Mouse (Mus musculus) forebrain, embryonic 14.5 days (tissue): ENCODE measurements at regions not wholly inside any gene's neighbourhood (a gene's known extent, or its start where the extent isn't known, plus 50 kb on each side); places are given as distances from the start of the nearest gene placed in this dataset.

Source experiments
- ATAC-seq: fragments of 200-750 bp; cut with Nextera tagmentation; 2 replicates; pipeline ENCODE4 v1.8.0; 2017; ENCODE audit warnings: mild to moderate bottlenecking, moderate library complexity
- DNase-seq: peaks from one replicate; pipeline ENCODE4 v3.0.0-alpha.2; 2015; ENCODE audit warnings: low spot score
- H3K27ac ChIP-seq: fragments of 300-500 bp; sonication (generic); 2 replicates; pipeline ENCODE4 v1.5.1; 2014; ENCODE audit warnings: low read depth, mild to moderate bottlenecking, control low read depth, low read length, moderate library complexity
- H3K27me3 ChIP-seq: fragments of 300-500 bp; sonication (generic); replicated peaks from 2 replicates; pipeline ENCODE4 v1.6.1; 2014; ENCODE audit warnings: low read length, control low read depth, mixed read lengths; ENCODE audit not compliant: control insufficient read depth, insufficient read depth
- H3K36me3 ChIP-seq: fragments of 300-500 bp; sonication (generic); 2 replicates; pipeline ENCODE4 v1.6.1; 2014; ENCODE audit warnings: low read length, control low read depth; ENCODE audit not compliant: control insufficient read depth, insufficient read depth
- H3K4me1 ChIP-seq: fragments of 300-500 bp; sonication (generic); 2 replicates; pipeline ENCODE4 v1.6.1; 2014; ENCODE audit warnings: antibody characterized with exemption, low read length, control low read depth; ENCODE audit not compliant: control insufficient read depth, insufficient read depth
- H3K4me2 ChIP-seq: fragments of 300-500 bp; sonication (generic); 2 replicates; pipeline ENCODE4 v1.6.1; 2014; ENCODE audit warnings: mild to moderate bottlenecking, control low read depth, low read length
- H3K4me3 ChIP-seq: fragments of 300-500 bp; sonication (generic); 2 replicates; pipeline ENCODE4 v1.5.1; 2014; ENCODE audit warnings: low read depth, low read length, control low read depth
- H3K9ac ChIP-seq: fragments of 300-500 bp; sonication (generic); 2 replicates; pipeline ENCODE4 v1.6.1; 2014; ENCODE audit warnings: mild to moderate bottlenecking, low read length, control low read depth, moderate library complexity
- H3K9me3 ChIP-seq: fragments of 300-500 bp; sonication (generic); replicated peaks from 2 replicates; pipeline ENCODE4 v1.6.1; 2016; ENCODE audit warnings: low read length, control low read depth, mixed read lengths; ENCODE audit not compliant: control insufficient read depth
- WGBS: fragments of 180-500 bp; shearing (Covaris S2); extraction: QIAGEN DNeasy Blood & Tissue Kit; methylation state at CpG from one replicate; pipeline ENCODE4 v1.1.7; 2014; 5-methylcytosine and 5-hydroxymethylcytosine counted together

DNA sequence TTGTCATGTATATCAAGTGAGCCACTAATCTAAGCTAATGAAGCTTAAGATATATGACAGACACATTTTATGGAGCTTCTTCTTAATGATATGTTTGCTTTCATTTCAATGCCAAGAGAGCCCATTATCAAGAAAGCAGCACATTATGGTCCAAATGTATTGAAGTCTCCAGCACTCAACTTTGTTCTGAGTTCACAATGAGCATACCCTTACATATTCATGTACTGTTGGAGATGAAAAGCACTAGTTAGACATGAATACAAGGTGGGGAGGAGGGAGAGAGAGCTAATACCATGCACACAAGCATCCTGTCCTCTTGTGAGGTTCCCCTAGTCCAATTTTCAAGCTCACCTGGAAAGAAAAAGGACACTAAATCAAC is 241.3 kb downstream of the Car8 start:
- DNase-seq, result no peak
- Histone ChIP-seq H3K36me3 (no peaks in the 10 kb centered on the region), H3K4me3 (no peak overlapping the region), H3K27ac (no peak overlapping the region), H3K9ac (no peak overlapping the region), H3K4me2 (no peak overlapping the region), H3K27me3 (no peaks in the 10 kb centered on the region), H3K9me3 (no peaks in the 10 kb centered on the region), H3K4me1 (peaks cover 10% of the 10 kb centered on the region)
- peak; percentile 85 for ATAC-seq

GRCm38 (mm10) chr4:7996923-7997574 is 241.8 kb downstream of the Car8 start:
- peak; percentile 95 for ATAC-seq
- Histone ChIP-seq H3K27me3 (no peaks in the 10 kb centered on the region), H3K9ac (no peak overlapping the region), H3K36me3 (no peaks in the 10 kb centered on the region), H3K4me1 (peaks cover 10% of the 10 kb centered on the region), H3K4me2 (no peak overlapping the region), H3K9me3 (no peaks in the 10 kb centered on the region), H3K27ac (no peak overlapping the region), H3K4me3 (no peak overlapping the region)
- DNase-seq, result peak; percentile 71
- 1% methylated on average over 6 of the region's 6 CpGs for WGBS

GRCm38 (mm10) chr4:7992944-7993343 is 245.9 kb downstream of the Car8 start:
- no peak overlapping the region for H3K27ac ChIP-seq
- WGBS, result 67% methylated on average over 3 of the region's 3 CpGs
- H3K9ac ChIP-seq, result no peak overlapping the region
- no peaks in the 10 kb centered on the region for H3K9me3 ChIP-seq
- no peak for ATAC-seq
- H3K4me3 ChIP-seq, result no peak overlapping the region
- no peak overlapping the region for H3K4me2 ChIP-seq
- no peaks in the 10 kb centered on the region for H3K27me3 ChIP-seq
- no peaks in the 10 kb centered on the region for H3K36me3 ChIP-seq
- H3K4me1 ChIP-seq, result peaks cover 10% of the 10 kb centered on the region
- no peak for DNase-seq

GRCm38 (mm10) chr4:7987781-7988180 is 251.1 kb downstream of the Car8 start:
- DNase-seq (no peak), ATAC-seq (no peak)
- H3K27ac ChIP-seq, result no peak overlapping the region
- no peaks in the 10 kb centered on the region for H3K36me3 ChIP-seq
- H3K9me3 ChIP-seq, result no peaks in the 10 kb centered on the region
- H3K4me1 ChIP-seq, result no peaks in the 10 kb centered on the region
- no peaks in the 10 kb centered on the region for H3K27me3 ChIP-seq
- no peak overlapping the region for H3K9ac ChIP-seq
- WGBS, result 88% methylated on average over 1 of the region's 1 CpGs
- no peak overlapping the region for H3K4me2 ChIP-seq
- no peak overlapping the region for H3K4me3 ChIP-seq

GRCm38 (mm10) chr4:7987346-7987745 is 251.5 kb downstream of the Car8 start:
- Histone ChIP-seq H3K4me3 (no peak overlapping the region), H3K9me3 (no peaks in the 10 kb centered on the region), H3K9ac (no peak overlapping the region), H3K4me1 (no peaks in the 10 kb centered on the region), H3K4me2 (no peak overlapping the region), H3K27me3 (no peaks in the 10 kb centered on the region), H3K27ac (no peak overlapping the region), H3K36me3 (no peaks in the 10 kb centered on the region)
- DNase-seq (no peak), ATAC-seq (no peak)
- WGBS, result 90% methylated on average over 3 of the region's 3 CpGs

- Histone ChIP-seq H3K36me3 (no peaks in the 10 kb centered on the region), H3K4me3 (no peak overlapping the region), H3K27me3 (no peaks in the 10 kb centered on the region), H3K4me2 (no peak overlapping the region), H3K27ac (no peak overlapping the region), H3K9ac (no peak overlapping the region), H3K9me3 (no peaks in the 10 kb centered on the region), H3K4me1 (no peaks in the 10 kb centered on the region)
- no peak for ATAC-seq
- DNase-seq, result no peak
- 67% methylated on average over 6 of the region's 6 CpGs for WGBS
Measured at GRCm38 (mm10) chr4:7984814-7985213, 254.0 kb downstream of the Car8 start.

- Histone ChIP-seq H3K9me3 (no peaks in the 10 kb centered on the region), H3K27me3 (no peaks in the 10 kb centered on the region), H3K4me3 (no peak overlapping the region), H3K27ac (no peak overlapping the region), H3K4me2 (no peak overlapping the region), H3K9ac (no peak overlapping the region), H3K4me1 (no peaks in the 10 kb centered on the region), H3K36me3 (no peaks in the 10 kb centered on the region)
- WGBS, result 79% methylated on average over 12 of the region's 12 CpGs
- DNase-seq (peak; percentile 32), ATAC-seq (no peak)
Measured at GRCm38 (mm10) chr4:7979772-7980351, 259.0 kb downstream of the Car8 start.

GRCm38 (mm10) chr4:7977661-7978444 is 261.0 kb downstream of the Car8 start:
- no peak overlapping the region for H3K27ac ChIP-seq
- H3K9ac ChIP-seq, result no peak overlapping the region
- no peaks in the 10 kb centered on the region for H3K9me3 ChIP-seq
- H3K4me2 ChIP-seq, result no peak overlapping the region
- no peaks in the 10 kb centered on the region for H3K27me3 ChIP-seq
- DNase-seq (no peak), ATAC-seq (no peak)
- WGBS, result 71% methylated on average over 5 of the region's 5 CpGs
- no peaks in the 10 kb centered on the region for H3K4me1 ChIP-seq
- H3K4me3 ChIP-seq, result no peak overlapping the region
- no peaks in the 10 kb centered on the region for H3K36me3 ChIP-seq

GRCm38 (mm10) chr4:7970272-7970671 is 268.6 kb downstream of the Car8 start:
- H3K4me1 ChIP-seq, result no peaks in the 10 kb centered on the region
- no peaks in the 10 kb centered on the region for H3K9me3 ChIP-seq
- DNase-seq, result no peak
- no peak overlapping the region for H3K4me3 ChIP-seq
- WGBS, result 53% methylated on average over 6 of the region's 6 CpGs
- no peak overlapping the region for H3K27ac ChIP-seq
- H3K9ac ChIP-seq, result no peak overlapping the region
- no peaks in the 10 kb centered on the region for H3K36me3 ChIP-seq
- no peaks in the 10 kb centered on the region for H3K27me3 ChIP-seq
- H3K4me2 ChIP-seq, result no peak overlapping the region
- no peak for ATAC-seq
